17 mouse cellular contexts compared by ENCODE assay signal in the genomic region with DNA sequence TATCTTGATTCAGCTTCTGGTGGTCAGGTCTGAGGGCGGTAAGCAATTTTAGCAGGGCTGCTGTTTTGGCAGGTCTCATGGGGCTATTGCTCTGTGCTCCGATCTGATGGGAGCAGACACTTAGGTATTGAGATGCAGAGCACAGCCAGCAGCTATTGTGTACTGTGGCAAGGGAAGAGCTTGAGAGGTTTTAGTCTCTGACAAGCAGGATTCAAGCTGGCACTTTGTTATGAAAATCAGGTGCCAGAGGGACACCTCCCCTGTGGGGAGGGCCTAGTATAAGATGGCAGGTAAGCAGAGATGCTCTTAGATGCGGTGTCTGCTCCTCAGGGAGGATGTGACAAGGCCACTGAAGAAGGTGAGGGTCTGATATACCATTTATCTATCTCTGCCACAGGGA.
A peak's percentile ranks its signal among the peaks of the same experiment; 100 is the strongest.
DNase-seq lines count a peak whose midpoint lies in the region; ATAC-seq and TF ChIP-seq lines count a peak whose summit lies in the region.
"Had no signal": no experiment of that assay in that cellular context is flagged by ENCODE, and none has a peak within 500 bp of the region (broad histone marks: within the 10 kb centered on the region; RNA-seq: fewer than 3 reads in every experiment).

No protein-coding gene starts in this region.

- 31% methylated on average over 3 of the region's 3 CpGs for WGBS in forebrain, postnatal 0 days
- WGBS in midbrain, embryonic 12.5 days: 10% methylated on average over 3 of the region's 3 CpGs
- 75% methylated on average over 3 of the region's 3 CpGs for WGBS in thymus, adult 2 months
- WGBS in cerebellum, adult 2 months: 55% methylated on average over 3 of the region's 3 CpGs

- peak; percentile 16; the same call in 1 of the 2 replicates for ATAC-seq in forebrain, postnatal 0 days
- peak; percentile 61 for ATAC-seq in midbrain, embryonic 12.5 days (ENCODE audit: low FRiP score, low read depth)

- no peak overlapping the region for H3K4me3 ChIP-seq in forebrain, postnatal 0 days (ENCODE audit: low read depth, low read length)
- no peak overlapping the region for H3K4me3 ChIP-seq in midbrain, embryonic 12.5 days
- no peak overlapping the region for H3K4me3 ChIP-seq in thymus, adult 2 months (ENCODE audit: control insufficient read depth, insufficient read depth, low read length)
- H3K4me3 ChIP-seq in cerebellum, adult 2 months (replicated peaks; ENCODE audit: insufficient read depth, low read depth, low read length): no peak overlapping the region
- H3K4me3 ChIP-seq: embryonic facial prominence, embryonic 15.5 days; limb, embryonic 13.5 days; megakaryocyte, embryonic 14.5 days; stomach, embryonic 15.5 days had no signal

- no peaks in the 10 kb centered on the region for H3K36me3 ChIP-seq in forebrain, postnatal 0 days (ENCODE audit: insufficient read depth)
- H3K36me3 ChIP-seq in midbrain, embryonic 12.5 days: no peaks in the 10 kb centered on the region
- H3K36me3 ChIP-seq in thymus, adult 2 months (ENCODE audit: control insufficient read depth, insufficient read depth, low read length): no peaks in the 10 kb centered on the region
- H3K36me3 ChIP-seq: embryonic facial prominence, embryonic 15.5 days; limb, embryonic 13.5 days; stomach, embryonic 15.5 days had no signal

- no peak for TF ChIP-seq CTCF in forebrain, postnatal 0 days (IDR thresholded peaks at IDR 0.05; ENCODE audit: low read depth)
- no peak for TF ChIP-seq CTCF in thymus, adult 2 months (IDR thresholded peaks at IDR 0.05; ENCODE audit: borderline replicate concordance, control insufficient read depth, extremely low read depth, insufficient read depth, low read length, poor library complexity)
- no peak for TF ChIP-seq CTCF in cerebellum, adult 2 months (IDR thresholded peaks at IDR 0.05; ENCODE audit: borderline replicate concordance, insufficient read depth, low read depth, low read length)

- DNase-seq in retina, postnatal 1 day: peak; percentile 11
- DNase-seq in retina, embryonic 14.5 days (ENCODE audit: low spot score): no peak
- no peak for DNase-seq in forebrain, postnatal 0 days
- DNase-seq in thymus, adult 2 months: no peak
- no peak for DNase-seq in cerebellum, adult 11-12 months
- no peak for DNase-seq in cerebellum, adult 2 months
- DNase-seq: cerebellum, postnatal 10 days; embryo, embryonic 11 days; gastrocnemius, postnatal 10 days; kidney, adult 8-10 months; kidney, postnatal 4 days had no signal

- no peak overlapping the region for H3K4me2 ChIP-seq in forebrain, postnatal 0 days (ENCODE audit: low read depth)
- no peak overlapping the region for H3K4me2 ChIP-seq in midbrain, embryonic 12.5 days (replicated peaks)
- H3K4me2 ChIP-seq: embryonic facial prominence, embryonic 15.5 days; limb, embryonic 13.5 days; stomach, embryonic 15.5 days had no signal

- H3K27me3 ChIP-seq in forebrain, postnatal 0 days (ENCODE audit: insufficient read depth, low read length): no peaks in the 10 kb centered on the region
- peaks cover 6% of the 10 kb centered on the region for H3K27me3 ChIP-seq in midbrain, embryonic 12.5 days
- H3K27me3 ChIP-seq in thymus, adult 2 months (ENCODE audit: control insufficient read depth, insufficient read depth, low read length): no peaks in the 10 kb centered on the region
- no peaks in the 10 kb centered on the region for H3K27me3 ChIP-seq in cerebellum, adult 2 months (ENCODE audit: control insufficient read depth, insufficient read depth, low read length)
- H3K27me3 ChIP-seq: embryonic facial prominence, embryonic 15.5 days; limb, embryonic 13.5 days; megakaryocyte, embryonic 14.5 days; stomach, embryonic 15.5 days had no signal

- TF ChIP-seq POLR2A in thymus, adult 2 months (IDR thresholded peaks at IDR 0.05; ENCODE audit: control insufficient read depth, extremely low read depth, insufficient read depth, low read length, poor library complexity): no peak
- no peak for TF ChIP-seq POLR2A in cerebellum, adult 2 months (IDR thresholded peaks at IDR 0.05; ENCODE audit: borderline replicate concordance, insufficient read depth, low read length)

- no peak overlapping the region for H3K9ac ChIP-seq in forebrain, postnatal 0 days
- no peak overlapping the region for H3K9ac ChIP-seq in midbrain, embryonic 12.5 days (replicated peaks)
- H3K9ac ChIP-seq: embryonic facial prominence, embryonic 15.5 days; limb, embryonic 13.5 days; liver, embryonic 14.5 days; stomach, embryonic 15.5 days had no signal

- no peaks in the 10 kb centered on the region for H3K9me3 ChIP-seq in forebrain, postnatal 0 days (ENCODE audit: low read length)
- no peaks in the 10 kb centered on the region for H3K9me3 ChIP-seq in midbrain, embryonic 12.5 days
- H3K9me3 ChIP-seq: embryonic facial prominence, embryonic 15.5 days; limb, embryonic 13.5 days; megakaryocyte, embryonic 14.5 days; stomach, embryonic 15.5 days had no signal

- H3K27ac ChIP-seq in forebrain, postnatal 0 days (ENCODE audit: low read depth, low read length): no peak overlapping the region
- H3K27ac ChIP-seq in midbrain, embryonic 12.5 days (replicated peaks): peak overlapping the region; percentile 74
- H3K27ac ChIP-seq in thymus, adult 2 months (ENCODE audit: control insufficient read depth, insufficient read depth, low read length): no peak overlapping the region
- H3K27ac ChIP-seq in cerebellum, adult 2 months (ENCODE audit: insufficient read depth, low read length): no peak overlapping the region
- H3K27ac ChIP-seq: embryonic facial prominence, embryonic 15.5 days; limb, embryonic 13.5 days; liver, embryonic 14.5 days; stomach, embryonic 15.5 days had no signal

- no peaks in the 10 kb centered on the region for H3K4me1 ChIP-seq in forebrain, postnatal 0 days (ENCODE audit: insufficient read depth)
- peaks cover 13% of the 10 kb centered on the region for H3K4me1 ChIP-seq in midbrain, embryonic 12.5 days
- H3K4me1 ChIP-seq in thymus, adult 2 months (replicated peaks; ENCODE audit: control insufficient read depth, insufficient read depth, low read length): no peaks in the 10 kb centered on the region
- no peaks in the 10 kb centered on the region for H3K4me1 ChIP-seq in cerebellum, adult 2 months (ENCODE audit: control insufficient read depth, insufficient read depth, low read length)
- H3K4me1 ChIP-seq: embryonic facial prominence, embryonic 15.5 days; limb, embryonic 13.5 days; megakaryocyte, embryonic 14.5 days; stomach, embryonic 15.5 days had no signal
